Mouse (Mus musculus) forebrain, embryonic 12.5 days (tissue): Measurements from ENCODE around the gene Golga7b. TPM values are rescaled to one million over a fixed set of nuclear protein-coding genes. Genes with fewer than 3 reads are reported as not detected.
A peak's percentile ranks its signal among the peaks of the same experiment; 100 is the strongest.

Source experiments
- ATAC-seq: fragments of 200-750 bp; cut with Nextera tagmentation; 2 replicates; pipeline ENCODE4 v1.8.0; 2017; ENCODE audit warnings: moderate TSS enrichment; ENCODE audit not compliant: low FRiP score
- H3K27ac ChIP-seq: fragments of 300-500 bp; sonication (generic); 2 replicates; pipeline ENCODE4 v1.5.1; 2016; ENCODE audit warnings: mild to moderate bottlenecking
- H3K27me3 ChIP-seq: fragments of 300-500 bp; sonication (generic); 2 replicates; pipeline ENCODE4 v1.6.1; 2016; ENCODE audit warnings: mild to moderate bottlenecking
- H3K36me3 ChIP-seq: fragments of 300-500 bp; sonication (generic); replicated peaks from 2 replicates; pipeline ENCODE4 v1.6.1; 2016; ENCODE audit warnings: mild to moderate bottlenecking
- H3K4me1 ChIP-seq: fragments of 300-500 bp; sonication (generic); 2 replicates; pipeline ENCODE4 v1.6.1; 2016
- H3K4me2 ChIP-seq: fragments of 300-500 bp; sonication (generic); 2 replicates; pipeline ENCODE4 v1.6.1; 2016; ENCODE audit warnings: mild to moderate bottlenecking, moderate library complexity
- H3K4me3 ChIP-seq: fragments of 300-500 bp; sonication (generic); replicated peaks from 2 replicates; pipeline ENCODE4 v1.5.1; 2016; ENCODE audit warnings: mild to moderate bottlenecking
- H3K9ac ChIP-seq: fragments of 300-500 bp; sonication (generic); 2 replicates; pipeline ENCODE4 v1.6.1; 2016; ENCODE audit warnings: mild to moderate bottlenecking
- H3K9me3 ChIP-seq: fragments of 300-500 bp; sonication (generic); 2 replicates; pipeline ENCODE4 v1.6.1; 2016
- WGBS: fragments of 180-500 bp; shearing (Covaris S2); methylation state at CpG from one replicate; pipeline ENCODE4 v1.1.7; 2016; 5-methylcytosine and 5-hydroxymethylcytosine counted together
- polyA plus RNA-seq: library from polyadenylated mRNA; unstranded; fragments of >200 nt; fragmentation: Nextera tagmentation; extraction: Ambion mirVana; gene quantifications from 2 replicates; pipeline ENCODE4 v1.2.1, GENCODE M21; 2016

Gene Golga7b
- polyA plus RNA-seq = 6.6 and 7.1 TPM in 2 replicates

- Histone ChIP-seq H3K4me3 (no peak within 1 kb of the TSS), H3K4me1 (no peaks in the 10 kb centered on the region), H3K27me3 (0 out of 2 replicates have a peak, but pooled peaks cover 6% of the 10 kb centered on the region), H3K9me3 (no peaks in the 10 kb centered on the region), H3K4me2 (no peak within 1 kb of the TSS), H3K9ac (no peak within 1 kb of the TSS), H3K27ac (no peak within 1 kb of the TSS), H3K36me3 (no peaks in the 10 kb centered on the region)
- 82% methylated on average over 3 of the region's 3 CpGs for WGBS
- no peak for ATAC-seq
Measured at GRCm38 (mm10) chr19:42247519-42247918, at the start of gene Golga7b. TSS of gene Golga7b (plus strand) at chr19:42247574.

GRCm38 (mm10) chr19:42198026-42198425 lies 49.3 kb upstream of the Golga7b start:
- peaks cover 51% of the 10 kb centered on the region for H3K27me3 ChIP-seq
- H3K4me1 ChIP-seq = peaks cover 8% of the 10 kb centered on the region
- no peak overlapping the region for H3K27ac ChIP-seq
- ATAC-seq = no peak
- H3K36me3 ChIP-seq = no peaks in the 10 kb centered on the region
- H3K4me3 ChIP-seq = no peak overlapping the region
- WGBS = 51% methylated on average over 11 of the region's 11 CpGs
- H3K9me3 ChIP-seq = no peaks in the 10 kb centered on the region
- H3K4me2 ChIP-seq = no peak overlapping the region
- no peak overlapping the region for H3K9ac ChIP-seq

DNA sequence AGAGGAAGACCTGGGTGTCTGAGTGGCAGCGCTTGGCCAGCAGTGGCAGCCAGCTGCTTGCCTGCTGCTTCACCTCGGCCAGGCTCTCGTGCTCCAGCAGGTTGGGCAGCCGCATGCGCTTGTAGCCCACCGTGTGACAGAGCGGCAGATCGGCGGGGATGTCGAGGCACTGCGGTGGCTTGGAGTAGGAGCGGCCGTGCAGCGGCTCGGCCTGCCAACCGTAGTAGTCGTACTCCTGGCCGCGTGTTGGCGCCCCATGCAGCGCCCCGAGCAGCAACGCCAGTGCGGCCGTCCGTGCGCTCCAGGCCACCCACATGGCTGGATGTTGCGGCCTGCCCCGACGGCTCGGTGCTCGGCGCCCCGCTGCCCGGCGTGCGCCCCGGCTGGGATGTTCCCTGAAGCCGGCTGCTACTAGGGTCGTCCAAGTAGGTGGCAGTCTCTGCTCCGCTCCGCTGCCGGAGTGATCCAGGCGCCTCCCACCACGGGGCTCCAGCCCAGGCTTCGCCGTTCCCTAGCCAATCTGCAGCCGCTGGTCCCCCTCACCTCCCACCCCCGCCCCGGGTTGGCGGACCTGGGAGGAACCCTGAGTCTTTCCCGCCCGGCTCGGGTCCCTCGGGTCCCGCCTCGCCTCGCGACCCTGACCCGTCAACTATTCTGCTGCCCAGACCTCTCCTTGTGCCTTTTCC lies 45.5 kb upstream of the Golga7b start, which contains the start of gene Sfrp5:
Sfrp5 (minus strand) TSS at position 557 of the 686 bp plus-strand sequence.
- ATAC-seq = peak; percentile 51; the same call in 1 of the 2 replicates
- H3K27me3 ChIP-seq = peaks cover 68% of the 10 kb centered on the region

DNA sequence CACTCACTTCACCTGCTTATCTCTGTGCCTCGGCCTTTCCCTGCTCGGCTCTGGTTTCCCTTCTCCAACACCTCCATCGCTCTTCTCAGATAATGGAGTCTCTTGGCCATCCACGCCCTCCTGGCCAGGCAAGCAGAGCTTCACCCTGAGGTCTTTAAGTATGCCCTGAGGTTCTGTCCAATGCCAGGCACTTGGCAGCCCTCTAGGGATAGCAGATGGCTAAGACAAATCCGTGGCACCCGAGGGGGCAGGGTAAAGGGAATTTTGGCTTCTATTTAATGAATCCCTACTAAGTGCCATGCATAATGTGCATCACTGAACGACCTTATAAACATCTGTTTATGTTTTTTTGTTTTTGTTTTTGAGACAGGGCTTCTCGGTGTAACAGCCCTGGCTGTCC lies 44.9 kb upstream of the Golga7b start:
- no peak overlapping the region for H3K4me2 ChIP-seq
- WGBS = 44% methylated on average over 8 of the region's 8 CpGs

More for the DNA sequence above, 45.5 kb upstream of the Golga7b start, which contains the start of gene Sfrp5:
- Histone ChIP-seq H3K36me3 (no peaks in the 10 kb centered on the region), H3K27ac (no peak within 1 kb of the TSS), H3K4me2 (peak within 1 kb of the TSS; percentile 46), H3K9ac (no peak within 1 kb of the TSS), H3K4me3 (peak within 1 kb of the TSS; percentile 26), H3K9me3 (no peaks in the 10 kb centered on the region), H3K4me1 (peaks cover 8% of the 10 kb centered on the region)
- under 1% methylated on average over 58 of the region's 60 CpGs for WGBS

GRCm38 (mm10) chr19:42204306-42204705 lies 43.1 kb upstream of the Golga7b start:
- Histone ChIP-seq H3K4me1 (peaks cover 8% of the 10 kb centered on the region), H3K36me3 (no peaks in the 10 kb centered on the region), H3K9me3 (no peaks in the 10 kb centered on the region), H3K27ac (no peak overlapping the region), H3K27me3 (peaks cover 55% of the 10 kb centered on the region), H3K9ac (no peak overlapping the region), H3K4me2 (no peak overlapping the region), H3K4me3 (no peak overlapping the region)
- no peak for ATAC-seq
- WGBS = 94% methylated on average over 4 of the region's 4 CpGs

More for the DNA sequence above, 44.9 kb upstream of the Golga7b start:
- Histone ChIP-seq H3K4me1 (peaks cover 8% of the 10 kb centered on the region), H3K27me3 (peaks cover 68% of the 10 kb centered on the region), H3K4me3 (no peak overlapping the region), H3K9me3 (no peaks in the 10 kb centered on the region), H3K27ac (no peak overlapping the region), H3K36me3 (no peaks in the 10 kb centered on the region), H3K9ac (no peak overlapping the region)
- ATAC-seq = no peak

DNA sequence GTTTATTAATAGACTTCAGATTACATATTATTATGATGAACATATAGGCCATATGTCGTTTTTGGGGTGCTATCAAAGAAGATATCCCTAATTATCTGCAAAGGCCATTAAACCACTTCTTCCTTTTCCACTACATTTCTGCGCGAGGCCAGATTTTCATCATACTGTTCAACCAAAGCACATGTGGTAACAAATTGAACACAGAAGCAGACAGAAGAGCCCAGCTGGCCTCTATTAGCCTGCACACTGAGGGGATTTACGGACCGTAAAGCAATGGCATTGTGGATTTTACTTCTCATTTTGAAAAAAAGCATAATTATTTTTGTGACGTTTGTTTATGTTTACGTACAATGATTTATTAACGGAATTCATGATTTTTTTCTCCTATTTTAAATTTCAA lies 42.2 kb upstream of the Golga7b start:
- no peak for ATAC-seq
- Histone ChIP-seq H3K27ac (no peak overlapping the region), H3K4me3 (no peak overlapping the region), H3K9me3 (no peaks in the 10 kb centered on the region), H3K36me3 (no peaks in the 10 kb centered on the region), H3K4me2 (no peak overlapping the region), H3K9ac (no peak overlapping the region), H3K4me1 (peaks cover 11% of the 10 kb centered on the region), H3K27me3 (peaks cover 50% of the 10 kb centered on the region)
- WGBS = 82% methylated on average over 8 of the region's 8 CpGs

- Histone ChIP-seq H3K27me3 (peaks cover 7% of the 10 kb centered on the region; the same call in 1 of the 2 replicates), H3K9ac (no peak overlapping the region), H3K27ac (no peak overlapping the region), H3K4me2 (no peak overlapping the region), H3K4me1 (peaks cover 4% of the 10 kb centered on the region; the same call in 1 of the 2 replicates), H3K9me3 (no peaks in the 10 kb centered on the region), H3K36me3 (no peaks in the 10 kb centered on the region), H3K4me3 (no peak overlapping the region)
- no peak for ATAC-seq
- WGBS = 64% methylated on average over 7 of the region's 7 CpGs
Measured at GRCm38 (mm10) chr19:42209485-42209884, 37.9 kb upstream of the Golga7b start.

- Histone ChIP-seq H3K4me1 (peaks cover 4% of the 10 kb centered on the region; the same call in 1 of the 2 replicates), H3K9ac (no peak overlapping the region), H3K4me2 (no peak overlapping the region), H3K4me3 (no peak overlapping the region), H3K27ac (no peak overlapping the region), H3K27me3 (peaks cover 5% of the 10 kb centered on the region; the same call in 1 of the 2 replicates), H3K9me3 (no peaks in the 10 kb centered on the region), H3K36me3 (no peaks in the 10 kb centered on the region)
- no peak for ATAC-seq
- WGBS = 61% methylated on average over 6 of the region's 6 CpGs
Measured at GRCm38 (mm10) chr19:42209976-42210375, 37.4 kb upstream of the Golga7b start.

DNA sequence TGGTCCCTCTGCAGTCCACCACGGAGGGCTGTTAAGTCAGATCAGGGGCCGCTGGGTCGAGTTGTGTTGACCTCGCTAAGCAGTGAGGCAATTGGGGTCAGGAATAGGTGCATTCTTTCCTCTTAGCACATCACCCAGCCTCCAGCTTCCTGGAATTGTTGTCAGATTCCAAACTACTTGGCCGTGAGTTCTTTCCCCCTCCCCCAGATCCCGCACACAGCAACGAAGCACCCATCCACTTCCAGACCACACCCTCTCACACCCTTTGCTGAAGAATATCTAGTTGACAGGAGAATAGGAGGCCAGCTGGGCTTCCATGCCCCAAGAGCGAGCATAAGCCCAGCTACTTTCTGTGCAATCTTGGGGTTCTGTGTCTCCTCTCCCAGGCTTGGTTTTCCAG lies 35.4 kb upstream of the Golga7b start:
- Histone ChIP-seq H3K4me3 (no peak overlapping the region), H3K36me3 (no peaks in the 10 kb centered on the region), H3K27me3 (peaks cover 5% of the 10 kb centered on the region; the same call in 1 of the 2 replicates), H3K9ac (no peak overlapping the region), H3K9me3 (no peaks in the 10 kb centered on the region), H3K4me1 (peaks cover 4% of the 10 kb centered on the region; the same call in 1 of the 2 replicates), H3K27ac (no peak overlapping the region), H3K4me2 (no peak overlapping the region)
- ATAC-seq = no peak
- 74% methylated on average over 8 of the region's 8 CpGs for whole genome bisulfite sequencing

DNA sequence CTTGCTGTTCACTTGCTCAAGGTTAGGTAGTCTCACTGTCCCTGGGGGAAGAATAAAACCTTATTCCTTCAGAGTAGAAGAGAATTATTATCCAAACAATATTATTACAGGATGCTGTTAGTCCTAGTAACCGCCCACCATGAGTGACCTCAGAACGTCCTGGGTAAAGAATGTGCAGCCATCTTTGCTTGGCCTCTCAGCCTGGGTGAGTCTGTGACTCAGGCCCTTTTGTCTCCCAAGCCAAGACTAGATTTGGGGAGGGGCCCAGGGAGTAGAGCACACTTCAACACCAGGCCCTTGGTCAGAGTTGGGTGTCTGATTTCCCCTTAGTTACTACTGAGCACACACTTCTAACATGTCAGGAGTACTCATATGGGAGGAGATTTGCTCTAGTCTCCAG lies 32.8 kb upstream of the Golga7b start:
- Histone ChIP-seq H3K27me3 (peaks cover under 1% of the 10 kb centered on the region; the same call in 1 of the 2 replicates), H3K9me3 (no peaks in the 10 kb centered on the region), H3K4me1 (peaks cover under 1% of the 10 kb centered on the region; the same call in 1 of the 2 replicates), H3K36me3 (no peaks in the 10 kb centered on the region), H3K4me3 (no peak overlapping the region), H3K4me2 (no peak overlapping the region), H3K27ac (no peak overlapping the region), H3K9ac (no peak overlapping the region)
- 88% methylated on average over 2 of the region's 2 CpGs for WGBS
- ATAC-seq = no peak

DNA sequence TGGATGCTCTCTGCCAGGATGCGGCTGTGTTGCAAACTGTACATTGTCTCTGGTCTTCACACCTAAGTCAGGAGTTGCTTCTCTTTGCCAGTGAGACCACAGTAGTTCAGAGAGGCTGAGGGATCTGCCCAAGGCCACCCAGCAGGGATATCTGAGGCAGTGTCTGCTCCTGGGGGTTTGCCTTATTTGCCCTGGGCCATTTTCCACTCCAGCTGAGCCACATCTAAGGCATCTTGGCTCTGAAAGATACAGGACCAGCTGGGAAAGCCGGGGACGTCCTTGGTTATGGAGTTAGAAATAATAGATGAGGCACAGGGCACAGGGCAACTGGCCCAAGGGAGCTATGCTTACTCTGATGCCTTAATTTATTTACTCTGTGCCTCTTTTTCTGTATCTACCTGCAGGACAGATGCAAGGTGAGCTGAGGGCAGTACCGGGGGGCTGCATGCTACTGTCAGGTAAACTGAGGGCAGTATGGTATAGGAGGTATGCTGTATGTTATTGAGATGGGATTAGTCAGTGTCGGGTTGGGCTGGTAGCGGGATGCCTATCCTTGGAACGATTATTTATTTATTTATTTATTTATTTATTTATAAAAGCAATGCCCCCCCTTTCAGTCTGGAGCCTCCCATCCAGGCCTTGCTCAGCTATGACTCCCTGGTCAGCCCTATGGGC lies 30.5 kb upstream of the Golga7b start:
- ATAC-seq = no peak; the same call in 1 of the 2 replicates
- WGBS = 71% methylated on average over 7 of the region's 7 CpGs
- no peaks in the 10 kb centered on the region for H3K4me1 ChIP-seq
- no peak overlapping the region for H3K27ac ChIP-seq
- H3K4me2 ChIP-seq = no peak overlapping the region
- no peak overlapping the region for H3K9ac ChIP-seq
- no peak overlapping the region for H3K4me3 ChIP-seq
- no peaks in the 10 kb centered on the region; the same call in 1 of the 2 replicates for H3K27me3 ChIP-seq
- no peaks in the 10 kb centered on the region for H3K36me3 ChIP-seq
- H3K9me3 ChIP-seq = no peaks in the 10 kb centered on the region

GRCm38 (mm10) chr19:42217374-42217763 lies 30.0 kb upstream of the Golga7b start:
- no peak overlapping the region for H3K9ac ChIP-seq
- WGBS = 12% methylated on average over 2 of the region's 2 CpGs
- H3K27ac ChIP-seq = no peak overlapping the region
- H3K4me2 ChIP-seq = no peak overlapping the region
- no peak overlapping the region for H3K4me3 ChIP-seq
- H3K9me3 ChIP-seq = no peaks in the 10 kb centered on the region
- H3K36me3 ChIP-seq = no peaks in the 10 kb centered on the region
- no peak for ATAC-seq
- H3K27me3 ChIP-seq = no peaks in the 10 kb centered on the region; the same call in 1 of the 2 replicates
- H3K4me1 ChIP-seq = no peaks in the 10 kb centered on the region
